Mouse (Mus musculus) adrenal gland, adult 18-20 months (tissue): ENCODE measurements around the gene Dydc1. TPM values are rescaled to one million over a fixed set of nuclear protein-coding genes. Genes with fewer than 3 reads are reported as not detected.
"Not testable (repeated sequence)": the region's sequence is repeated elsewhere in the genome, so short reads cannot be mapped to it uniquely, and the experiment has no call there.

Experiments used
- DNase-seq, 2 experiments: peaks; one replicate each; pipeline ENCODE4 v3.0.0; 2021 to 2022; ENCODE audit warnings: low spot score in 2 of 2
- long read RNA-seq, 2 experiments: library from polyadenylated mRNA; stranded (forward); transcript quantifications; one replicate each; pipeline ENCODE4 v2.0.0; 2021
- total RNA-seq, 2 experiments: library from RNA; stranded (reverse); gene quantifications; 1 replicate in 1 of 2; 2 replicates in 1 of 2; pipeline ENCODE4 v1.2.3; 2021

Gene Dydc1
- not detected for total RNA-seq
- long read RNA-seq, experiment 1: 0 reads
- long read RNA-seq, experiment 2: 0 reads

DNA sequence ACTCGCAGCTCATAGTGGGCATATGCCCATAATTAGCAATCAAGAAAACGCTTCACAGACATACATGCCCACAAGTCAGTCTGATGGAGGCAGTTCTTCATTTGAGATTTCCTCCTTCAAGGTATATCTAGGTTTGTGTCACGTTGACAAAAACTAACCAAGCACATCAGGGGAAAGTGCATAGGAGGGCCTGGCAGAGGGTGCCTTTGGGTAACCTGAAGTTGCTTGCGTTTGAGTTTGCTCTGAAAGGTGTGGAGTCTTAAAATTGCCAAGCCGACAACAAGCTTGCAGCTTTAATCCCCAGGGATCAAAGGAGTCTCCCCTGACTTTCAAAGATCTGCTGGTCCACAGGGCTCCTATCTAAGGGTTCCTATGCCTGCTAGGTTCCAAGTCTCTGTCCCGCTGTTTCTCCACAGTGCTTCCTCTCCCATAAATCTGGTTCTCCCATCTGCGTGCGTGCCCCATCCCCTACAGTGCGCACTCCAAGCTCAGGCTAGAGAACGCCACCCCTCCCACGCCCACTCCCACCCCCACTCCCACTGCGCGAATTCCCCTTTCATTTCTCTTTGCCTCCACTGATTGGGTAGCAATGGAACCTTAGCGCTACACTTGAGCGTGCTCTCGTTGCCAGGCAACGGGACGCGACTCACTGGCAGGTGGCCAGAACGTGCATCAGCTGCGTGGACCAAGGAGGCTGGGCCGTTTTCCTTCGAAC lies at the start of gene Dydc1:
Dydc1 (plus strand) TSS at position 683 of the 715 bp plus-strand sequence.
- peak; percentile 64 to 67 for DNase-seq

- no peak for DNase-seq
These were observed 47.6 kb upstream of the Dydc1 start for GRCm38 (mm10) chr14:41025087-41025486.

DNA sequence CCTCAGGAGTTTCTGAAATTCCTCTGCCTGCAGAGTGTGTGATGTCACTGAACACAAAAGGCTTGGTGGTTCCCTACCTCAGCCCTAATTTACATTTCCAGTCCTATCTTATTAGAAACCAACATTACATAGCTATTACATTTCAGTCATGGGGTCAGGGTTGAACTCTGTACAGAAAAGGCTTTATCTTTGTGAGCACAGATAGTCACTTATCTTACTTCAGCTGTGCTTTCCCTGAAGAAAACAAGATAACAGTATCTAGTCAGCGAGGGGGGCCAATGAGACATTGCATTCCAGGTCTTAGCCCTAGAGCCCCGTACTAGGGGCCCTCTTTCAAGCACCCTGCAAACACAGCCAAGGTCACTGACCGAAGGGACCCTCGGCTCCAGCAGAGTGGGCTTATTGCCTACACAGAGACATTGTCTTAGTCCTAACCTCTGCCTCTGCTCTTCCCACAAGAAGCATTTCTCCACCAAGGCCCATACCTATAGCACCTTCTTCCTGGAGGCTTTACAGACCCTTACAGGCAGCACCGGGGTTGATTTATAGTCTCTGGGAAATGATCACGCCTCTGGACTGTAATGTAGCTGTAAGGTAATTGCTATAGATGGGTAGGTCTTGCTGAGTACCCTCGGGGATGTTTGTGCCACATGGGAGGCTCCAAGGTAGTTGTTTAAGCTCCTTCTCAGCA lies 47.0 kb upstream of the Dydc1 start:
- DNase-seq: no peak

- no peak for DNase-seq
These were observed 43.4 kb upstream of the Dydc1 start for GRCm38 (mm10) chr14:41029303-41029702.

DNA sequence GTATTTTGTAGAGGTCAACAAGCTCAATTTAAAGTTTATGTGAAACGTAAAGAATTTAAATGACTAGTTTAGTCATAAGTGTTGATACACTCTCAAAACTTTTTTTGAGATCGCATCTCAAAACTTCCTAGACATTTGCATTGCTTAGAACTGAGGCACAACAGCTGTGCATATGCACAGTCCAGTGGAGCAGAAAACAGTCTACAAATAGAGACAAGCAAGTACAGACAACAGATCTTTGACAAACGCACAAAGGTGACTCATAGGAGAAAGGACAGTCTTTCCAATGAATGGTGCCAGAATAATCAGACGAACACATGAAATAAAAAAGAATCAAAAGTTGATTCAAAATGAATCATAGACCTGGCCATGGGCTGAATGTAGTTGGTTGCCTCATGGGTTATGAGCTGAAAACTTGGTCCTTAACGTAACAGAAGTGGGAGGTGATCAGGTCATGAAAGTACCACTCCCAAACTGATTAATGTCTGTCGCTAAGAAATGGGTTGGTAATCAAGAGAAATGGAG lies 41.7 kb upstream of the Dydc1 start:
- no peak for DNase-seq

DNA sequence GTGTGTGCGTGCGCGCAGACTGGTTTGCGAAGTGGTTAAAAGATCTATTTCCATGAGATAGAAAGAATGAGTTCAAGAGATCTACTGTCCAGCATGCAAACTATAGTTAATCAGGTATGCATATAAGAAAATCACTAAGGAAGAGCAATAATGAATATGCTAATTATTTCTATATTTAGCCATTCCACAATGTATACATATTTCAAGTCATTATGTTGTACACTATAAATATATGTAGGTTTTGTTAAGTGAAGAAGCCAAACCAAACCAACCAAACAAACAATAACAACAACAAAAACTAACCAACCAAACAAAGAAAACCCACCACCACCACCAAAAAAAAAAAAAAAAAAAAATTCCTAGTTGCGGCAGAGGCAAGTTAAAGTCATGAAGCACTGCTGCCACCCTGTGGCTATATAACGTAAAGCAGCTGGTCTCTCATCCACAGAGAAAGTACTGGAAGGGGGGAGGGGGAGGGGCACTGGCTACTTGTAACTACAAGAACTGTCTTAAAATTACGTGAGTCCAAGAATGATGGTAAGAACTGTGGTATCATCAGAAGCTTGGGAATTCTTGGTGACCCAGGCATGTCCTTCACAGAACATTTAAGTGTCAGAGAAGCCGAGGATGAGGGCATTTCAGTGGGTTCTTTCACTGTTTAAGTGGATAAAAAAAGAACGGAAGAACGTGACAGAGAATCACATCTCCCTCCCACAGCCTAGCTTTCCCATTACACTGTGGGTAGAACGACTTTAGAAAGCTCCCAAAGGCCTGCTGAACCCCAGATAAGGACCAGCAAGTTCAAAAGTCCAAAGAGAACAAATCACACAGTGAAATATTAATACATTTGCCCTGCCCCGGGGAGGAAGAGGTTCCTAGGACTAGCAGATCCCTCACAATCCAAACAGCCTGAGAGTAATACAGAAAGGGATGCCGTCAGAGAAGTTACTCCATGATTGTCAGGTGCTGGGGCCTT lies 39.3 kb upstream of the Dydc1 start:
- DNase-seq: peak; percentile 51 to 69

DNA sequence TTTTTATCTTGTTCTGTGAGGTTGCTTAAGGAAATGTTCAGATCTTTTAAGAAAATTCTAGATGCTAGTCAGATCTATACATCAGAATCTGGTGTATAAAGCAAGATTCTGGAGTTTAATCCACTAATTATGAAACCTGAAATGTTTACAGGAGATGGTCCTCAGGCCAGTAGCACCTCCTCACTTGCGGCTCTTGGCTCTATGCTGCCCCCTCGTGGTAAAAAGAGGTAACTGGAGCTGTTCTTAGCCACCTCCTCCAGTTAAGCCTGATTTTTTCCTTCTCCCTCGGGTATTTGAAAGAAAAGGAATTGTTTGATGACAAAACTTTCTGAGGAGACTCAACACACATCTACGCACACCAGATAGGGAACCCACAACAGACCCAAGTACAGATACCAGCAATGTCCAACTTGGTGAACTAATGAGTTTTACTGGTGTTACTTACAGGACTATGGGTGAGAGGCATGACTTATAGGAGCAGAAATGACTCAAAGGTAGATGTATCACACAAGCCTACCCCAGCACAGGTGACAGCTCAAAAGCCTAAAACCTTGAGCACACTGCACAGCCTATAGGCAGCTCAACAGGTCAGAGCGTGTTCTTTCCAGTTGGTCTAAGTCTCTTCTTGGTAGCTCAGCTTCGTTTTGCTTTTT lies 37.4 kb upstream of the Dydc1 start:
- peak; percentile 59 to 61 for DNase-seq

GRCm38 (mm10) chr14:41047402-41047801 lies 25.3 kb upstream of the Dydc1 start:
- no peak for DNase-seq

- DNase-seq: no peak
These were observed 22.2 kb upstream of the Dydc1 start for GRCm38 (mm10) chr14:41050471-41050870.

DNA sequence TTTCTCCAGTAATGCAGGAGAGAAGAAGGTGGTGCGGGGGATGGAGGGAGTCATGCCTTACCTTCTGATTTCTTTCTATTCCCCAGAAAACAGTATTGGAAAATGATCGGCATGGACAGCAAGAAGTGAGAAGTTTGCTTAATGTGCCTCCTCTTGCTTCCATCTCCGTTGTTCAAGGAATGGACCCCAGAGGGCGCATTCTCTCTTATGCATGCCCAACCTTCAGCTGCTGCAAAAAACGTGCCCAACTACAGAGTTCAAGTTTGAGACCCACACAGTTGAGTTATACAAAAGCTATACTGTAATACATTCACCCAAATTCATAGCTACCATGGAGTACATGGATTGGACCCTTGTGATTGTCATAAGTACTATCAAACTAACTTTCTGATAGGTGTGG lies 20.2 kb upstream of the Dydc1 start:
- DNase-seq: no peak

DNA sequence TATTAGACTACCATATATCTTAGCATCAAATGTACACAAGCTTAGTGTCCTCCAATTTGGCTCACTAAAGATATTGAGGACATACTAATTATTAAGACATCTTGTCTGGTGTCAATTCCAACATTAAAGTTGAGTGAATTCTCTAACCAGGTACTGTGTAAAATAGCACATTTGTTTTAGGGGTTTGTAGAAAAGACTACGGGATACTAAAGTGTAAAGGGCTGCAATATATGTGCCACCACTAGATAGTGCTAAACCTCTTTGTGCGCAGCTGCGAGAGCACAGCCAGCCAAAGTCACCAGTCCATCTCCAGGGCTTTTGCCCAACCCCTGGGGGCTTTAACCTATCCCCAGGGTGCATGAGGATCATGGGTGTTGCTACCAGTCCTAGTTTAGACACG lies 19.5 kb upstream of the Dydc1 start:
- not testable (repeated sequence) for DNase-seq

DNA sequence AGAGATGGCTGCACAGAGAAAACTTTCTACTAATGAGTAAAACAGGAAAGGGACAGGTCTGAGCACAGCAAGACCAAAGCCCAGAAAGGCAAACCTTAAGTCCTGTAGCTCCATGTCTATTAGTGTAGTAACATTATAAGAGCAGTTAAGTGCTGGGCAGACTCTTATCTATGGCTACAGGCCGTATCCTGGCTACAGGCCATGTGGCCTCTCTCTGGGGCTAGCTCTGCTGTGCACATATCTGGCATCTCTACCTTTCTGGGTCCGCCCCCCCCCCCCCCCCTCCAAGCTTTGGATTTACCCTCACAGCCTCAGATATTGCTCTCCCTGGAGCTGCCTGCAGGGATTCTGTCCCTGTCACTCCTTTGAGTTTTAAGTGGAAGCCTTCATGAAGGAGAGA lies 7.5 kb upstream of the Dydc1 start:
- DNase-seq: no peak

- DNase-seq: no peak
These were observed 6.3 kb upstream of the Dydc1 start for GRCm38 (mm10) chr14:41066416-41066815.

DNA sequence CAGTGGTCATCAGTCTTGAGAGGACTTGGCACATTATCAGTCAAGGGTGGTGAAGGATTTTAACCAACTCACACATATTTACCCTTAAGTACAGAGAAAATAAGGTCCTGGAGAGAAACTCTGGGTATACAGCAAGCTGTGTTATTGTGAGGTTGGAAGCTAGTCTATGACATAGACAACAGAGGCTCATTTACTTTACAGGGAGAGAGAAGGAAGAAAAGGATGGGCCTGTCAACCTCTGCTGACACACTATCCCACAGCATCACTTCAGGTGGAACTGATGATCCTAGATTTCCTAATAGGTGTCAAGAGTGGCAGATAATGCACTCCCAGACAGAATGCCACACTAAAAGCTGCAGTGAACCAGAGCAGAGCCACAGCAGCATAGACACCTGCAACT lies 3.6 kb upstream of the Dydc1 start, which contains the start of gene Dydc2:
Dydc2 (minus strand) TSS at position 101 of the 400 bp plus-strand sequence.
- DNase-seq: no peak

DNA sequence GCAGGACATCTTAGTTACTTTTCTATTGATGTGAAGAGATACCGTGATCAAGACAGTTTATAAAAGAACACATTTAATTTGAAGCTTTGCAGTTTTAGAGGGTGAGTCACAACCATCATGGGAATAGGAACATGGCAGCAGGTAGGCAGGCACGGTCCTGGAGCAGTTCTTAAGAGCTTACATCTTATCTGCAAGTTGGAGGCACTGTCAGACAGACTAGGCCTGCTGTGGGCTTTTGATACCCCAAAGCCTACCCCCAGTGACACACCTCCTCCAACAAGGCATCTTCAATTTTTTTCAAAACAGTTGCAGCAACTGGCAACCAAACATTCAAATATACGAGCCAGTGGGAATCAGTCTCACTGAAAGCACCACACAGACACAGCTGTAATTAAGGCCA lies 2.4 kb upstream of the Dydc1 start:
- no peak for DNase-seq

GRCm38 (mm10) chr14:41072944-41073275 lies 199 bp downstream of the Dydc1 start:
- no peak for DNase-seq

DNA sequence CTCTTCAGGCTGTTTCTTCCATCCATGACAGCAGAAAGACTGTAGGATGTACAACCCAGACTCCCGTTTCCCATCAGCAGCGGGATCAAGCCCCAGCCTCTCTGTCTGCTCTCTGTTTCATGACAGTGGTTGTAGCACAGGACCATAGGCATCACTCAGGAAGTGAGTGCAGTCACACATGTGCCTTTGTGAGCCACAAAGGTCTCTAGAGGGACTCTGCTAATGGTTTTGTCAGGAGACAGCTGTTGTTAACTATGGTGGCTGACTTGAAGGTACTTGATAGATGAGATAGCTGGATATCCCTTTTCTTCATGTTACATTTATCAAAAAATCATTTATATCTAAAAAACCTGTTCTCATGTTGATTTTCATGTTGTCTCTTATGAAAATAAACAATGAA lies 9.7 kb downstream of the Dydc1 start:
- no peak for DNase-seq

GRCm38 (mm10) chr14:41087509-41087908 lies 14.8 kb downstream of the Dydc1 start:
- DNase-seq: peak in 1 of 2 experiments; percentile 23

- peak in 1 of 2 experiments; percentile 3 for DNase-seq
These were observed 18.1 kb downstream of the Dydc1 start for GRCm38 (mm10) chr14:41090777-41091176.

DNA sequence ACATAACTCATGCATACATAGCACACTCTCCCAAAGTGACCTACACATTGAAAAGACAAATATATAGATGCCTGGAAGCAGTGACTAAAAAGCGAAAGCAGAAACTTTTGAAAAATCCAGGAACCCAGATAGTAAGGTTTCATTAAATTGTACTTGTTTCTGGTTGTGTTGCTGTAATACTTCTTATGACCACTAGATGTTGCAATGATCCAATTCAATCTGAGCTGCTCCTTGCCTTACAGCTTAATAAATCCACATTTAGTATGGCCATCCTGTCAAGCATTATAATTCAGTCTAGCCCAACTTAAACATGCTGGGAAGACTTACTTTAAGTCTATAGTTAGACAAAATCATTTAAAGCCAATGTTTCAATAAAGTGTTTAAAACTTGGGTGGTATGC lies 21.4 kb downstream of the Dydc1 start:
- DNase-seq: no peak
